Mouse (Mus musculus): Measurements from ENCODE around the gene Gdf5. TPM values are rescaled to one million over a fixed set of nuclear protein-coding genes. Genes with fewer than 3 reads are reported as not detected.
"Not testable (repeated sequence)": the region's sequence is repeated elsewhere in the genome, so short reads cannot be mapped to it uniquely, and the experiment has no call there.

Gdf5 gene
- polyA plus RNA-seq, 1 experiment from 2014 or later, result 2.8 TPM

DNA sequence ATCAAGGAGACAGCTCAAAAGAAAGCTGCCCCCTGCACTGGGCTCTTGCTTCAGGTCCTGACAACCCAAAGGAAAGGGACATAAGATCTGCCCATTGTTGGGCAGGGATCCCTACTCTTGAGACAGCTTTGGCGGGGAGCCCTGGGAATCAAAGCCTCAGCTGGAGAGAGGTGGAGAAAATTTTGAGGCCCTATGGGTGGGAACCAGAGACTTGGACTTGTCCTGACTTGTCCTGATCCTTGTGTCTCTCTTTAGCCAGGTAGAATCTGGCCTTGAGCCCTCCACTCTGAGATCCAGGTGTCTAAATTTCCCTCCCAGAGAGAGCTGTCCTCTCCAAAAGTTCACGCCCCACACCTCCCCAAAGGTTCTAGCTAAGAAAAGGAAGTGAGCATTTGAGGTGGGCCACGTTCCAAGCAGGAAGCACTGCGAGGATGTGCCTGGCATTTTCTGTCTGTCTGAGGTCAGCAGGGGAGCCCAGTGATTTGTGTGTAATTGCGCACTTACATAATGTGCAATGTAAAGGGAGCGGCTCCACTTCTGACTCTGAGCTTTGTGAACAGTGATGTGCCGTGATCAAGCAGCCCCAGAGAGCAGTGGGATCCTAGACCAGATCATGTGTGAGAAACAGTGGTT lies 5.2 kb downstream of the Gdf5 start:
- no peak for ATAC-seq (ENCODE audit: insufficient number of reproducible peaks, insufficient read depth, low FRiP score, low TSS enrichment, low read depth)
- H3K4me1 ChIP-seq, result peaks cover 22% of the 10 kb centered on the region
- H3K27ac ChIP-seq, result no peak overlapping the region
- H3K4me2 ChIP-seq, result no peak overlapping the region
- H3K9ac ChIP-seq, result no peak overlapping the region
- peaks cover 5% of the 10 kb centered on the region; the same call in 1 of the 2 replicates for H3K27me3 ChIP-seq
- H3K36me3 ChIP-seq, result no peaks in the 10 kb centered on the region
- no peak overlapping the region for H3K4me3 ChIP-seq
- WGBS, result 73% methylated on average over 7 of the region's 7 CpGs
- H3K9me3 ChIP-seq, result no peaks in the 10 kb centered on the region

- Histone ChIP-seq H3K36me3 (no peaks in the 10 kb centered on the region), H3K9me3 (no peaks in the 10 kb centered on the region), H3K27me3 (no peaks in the 10 kb centered on the region), H3K4me1 (peaks cover 18% of the 10 kb centered on the region), H3K4me2 (peak within 1 kb of the TSS; percentile 80), H3K9ac (peak within 1 kb of the TSS; percentile 77), H3K4me3 (peak within 1 kb of the TSS; percentile 70), H3K27ac (peak within 1 kb of the TSS; percentile 93)
- ATAC-seq (ENCODE audit: insufficient number of reproducible peaks, insufficient read depth, low FRiP score, low TSS enrichment, low read depth), result peak; percentile 89
- WGBS, result under 1% methylated on average over 38 of the region's 38 CpGs
Observed at GRCm38 (mm10) chr2:155929531-155930442, 15.4 kb downstream of the Gdf5 start, which contains the start of gene Uqcc1. Uqcc1 (minus strand) TSS chr2:155930310.

DNA sequence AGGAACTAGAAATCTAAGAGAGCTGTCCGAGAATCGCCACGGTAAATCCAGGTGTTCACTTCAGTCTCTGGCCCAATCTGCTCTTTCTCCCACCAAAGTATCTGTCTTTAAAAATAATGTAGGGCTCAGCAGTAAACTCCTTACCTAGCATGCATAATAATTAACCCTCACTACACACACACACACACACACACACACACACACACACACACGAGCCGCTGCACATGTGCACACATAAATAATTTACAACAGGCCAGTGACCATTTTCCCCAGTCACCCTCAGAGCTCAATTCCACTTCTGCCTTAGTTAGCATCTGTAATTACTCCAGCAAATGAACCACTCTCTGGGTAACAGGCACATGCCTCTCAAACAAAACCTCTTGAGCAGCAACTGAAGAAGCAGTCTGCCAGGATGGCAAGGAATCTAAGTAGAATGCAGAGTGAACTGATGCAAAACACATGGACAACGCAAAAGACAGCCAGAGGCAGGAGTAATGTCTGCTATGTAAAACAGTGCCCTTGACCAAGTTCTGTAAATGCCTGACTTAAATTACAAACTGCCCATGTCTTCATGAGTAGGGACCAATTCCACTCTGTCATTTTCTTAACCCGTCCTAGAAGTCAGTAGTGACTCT lies 16.3 kb downstream of the Gdf5 start:
- H3K9me3 ChIP-seq, result no peaks in the 10 kb centered on the region
- WGBS, result 61% methylated on average over 7 of the region's 7 CpGs
- peak overlapping the region; percentile 80 for H3K4me2 ChIP-seq
- H3K27me3 ChIP-seq, result no peaks in the 10 kb centered on the region
- no peak for ATAC-seq (ENCODE audit: insufficient number of reproducible peaks, insufficient read depth, low FRiP score, low TSS enrichment, low read depth)
- H3K9ac ChIP-seq, result peak overlapping the region; percentile 77
- H3K27ac ChIP-seq, result peak overlapping the region; percentile 93; the same call in 1 of the 2 replicates
- H3K4me3 ChIP-seq, result peak overlapping the region; percentile 70
- H3K4me1 ChIP-seq, result peaks cover 18% of the 10 kb centered on the region
- H3K36me3 ChIP-seq, result peaks cover 8% of the 10 kb centered on the region

DNA sequence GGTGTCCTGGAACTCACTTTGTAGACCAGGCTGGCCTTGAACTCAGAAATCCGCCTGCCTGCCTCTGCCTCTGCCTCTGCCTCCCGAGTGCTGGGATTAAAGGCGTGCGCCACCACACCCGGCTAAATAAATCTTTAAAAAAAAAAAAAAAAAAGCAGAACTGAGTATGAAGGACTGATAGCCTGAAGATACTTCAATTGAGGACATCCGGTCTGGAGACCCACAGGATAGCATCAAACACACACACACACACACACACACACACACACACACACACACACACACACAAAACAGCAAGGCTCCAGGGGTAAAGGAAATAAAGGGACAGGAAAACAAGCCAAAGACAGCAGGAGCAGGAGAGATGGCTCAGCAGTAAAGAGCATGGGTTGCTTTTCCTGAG lies 20.0 kb downstream of the Gdf5 start:
- not testable (repeated sequence) for H3K27ac ChIP-seq

GRCm38 (mm10) chr2:155923143-155923542 lies 22.0 kb downstream of the Gdf5 start:
- H3K9ac ChIP-seq, result no peak overlapping the region
- no peaks in the 10 kb centered on the region for H3K27me3 ChIP-seq
- peaks cover under 1% of the 10 kb centered on the region; the same call in 1 of the 2 replicates for H3K4me1 ChIP-seq
- H3K4me3 ChIP-seq, result no peak overlapping the region
- 93% methylated on average over 7 of the region's 7 CpGs for WGBS
- H3K36me3 ChIP-seq, result peaks cover 28% of the 10 kb centered on the region
- H3K4me2 ChIP-seq, result no peak overlapping the region
- no peaks in the 10 kb centered on the region for H3K9me3 ChIP-seq
- no peak overlapping the region for H3K27ac ChIP-seq
- ATAC-seq (ENCODE audit: insufficient number of reproducible peaks, insufficient read depth, low FRiP score, low TSS enrichment, low read depth), result no peak

More for the DNA sequence above, 20.0 kb downstream of the Gdf5 start:
- not testable (repeated sequence) for H3K9ac ChIP-seq; H3K4me2 ChIP-seq; ATAC-seq (ENCODE audit: insufficient number of reproducible peaks, insufficient read depth, low FRiP score, low TSS enrichment, low read depth); H3K27me3 ChIP-seq; H3K9me3 ChIP-seq; H3K4me3 ChIP-seq
- peaks cover 12% of the 10 kb centered on the region for H3K4me1 ChIP-seq
- peaks cover 18% of the 10 kb centered on the region for H3K36me3 ChIP-seq
- WGBS, result 92% methylated on average over 6 of the region's 6 CpGs

- Histone ChIP-seq H3K4me1 (no peaks in the 10 kb centered on the region), H3K36me3 (peaks cover 60% of the 10 kb centered on the region), H3K9ac (no peak overlapping the region), H3K27ac (no peak overlapping the region), H3K4me3 (no peak overlapping the region), H3K4me2 (no peak overlapping the region), H3K27me3 (no peaks in the 10 kb centered on the region), H3K9me3 (no peaks in the 10 kb centered on the region)
- WGBS, result 96% methylated on average over 6 of the region's 6 CpGs
- ATAC-seq (ENCODE audit: insufficient number of reproducible peaks, insufficient read depth, low FRiP score, low TSS enrichment, low read depth), result no peak
Observed at GRCm38 (mm10) chr2:155914684-155915083, 30.5 kb downstream of the Gdf5 start.

DNA sequence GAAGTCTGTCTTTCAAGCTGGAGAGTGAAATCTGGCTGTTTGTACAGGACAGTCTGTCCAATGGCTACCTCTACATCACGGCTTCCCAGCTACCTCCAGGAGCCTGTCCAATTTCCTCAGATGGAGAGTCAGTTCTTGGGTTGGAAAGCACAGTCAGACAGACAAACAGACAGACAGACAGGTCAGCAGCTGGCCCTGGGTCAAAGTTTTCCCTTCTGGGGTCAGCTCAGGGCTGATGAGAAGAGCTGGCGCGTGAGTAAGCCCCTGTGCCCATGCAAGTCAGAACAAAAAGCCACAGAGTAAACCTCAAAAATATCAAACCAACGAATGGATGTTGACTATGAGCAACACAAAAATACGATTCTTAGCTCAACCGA lies 41.5 kb downstream of the Gdf5 start:
- Histone ChIP-seq H3K4me3 (no peak overlapping the region), H3K27ac (no peak overlapping the region), H3K36me3 (peaks cover 51% of the 10 kb centered on the region), H3K9ac (no peak overlapping the region), H3K4me2 (no peak overlapping the region), H3K27me3 (no peaks in the 10 kb centered on the region), H3K9me3 (no peaks in the 10 kb centered on the region), H3K4me1 (no peaks in the 10 kb centered on the region)
- WGBS, result 91% methylated on average over 6 of the region's 6 CpGs
- ATAC-seq (ENCODE audit: insufficient number of reproducible peaks, insufficient read depth, low FRiP score, low TSS enrichment, low read depth), result no peak

- Histone ChIP-seq H3K9me3 (no peaks in the 10 kb centered on the region), H3K4me3 (no peak overlapping the region), H3K27me3 (no peaks in the 10 kb centered on the region), H3K4me1 (no peaks in the 10 kb centered on the region), H3K27ac (no peak overlapping the region), H3K4me2 (no peak overlapping the region), H3K36me3 (peaks cover 55% of the 10 kb centered on the region), H3K9ac (no peak overlapping the region)
- ATAC-seq (ENCODE audit: insufficient number of reproducible peaks, insufficient read depth, low FRiP score, low TSS enrichment, low read depth), result no peak
- WGBS, result 87% methylated on average over 16 of the region's 16 CpGs
Observed at GRCm38 (mm10) chr2:155902989-155903631, 42.1 kb downstream of the Gdf5 start.

DNA sequence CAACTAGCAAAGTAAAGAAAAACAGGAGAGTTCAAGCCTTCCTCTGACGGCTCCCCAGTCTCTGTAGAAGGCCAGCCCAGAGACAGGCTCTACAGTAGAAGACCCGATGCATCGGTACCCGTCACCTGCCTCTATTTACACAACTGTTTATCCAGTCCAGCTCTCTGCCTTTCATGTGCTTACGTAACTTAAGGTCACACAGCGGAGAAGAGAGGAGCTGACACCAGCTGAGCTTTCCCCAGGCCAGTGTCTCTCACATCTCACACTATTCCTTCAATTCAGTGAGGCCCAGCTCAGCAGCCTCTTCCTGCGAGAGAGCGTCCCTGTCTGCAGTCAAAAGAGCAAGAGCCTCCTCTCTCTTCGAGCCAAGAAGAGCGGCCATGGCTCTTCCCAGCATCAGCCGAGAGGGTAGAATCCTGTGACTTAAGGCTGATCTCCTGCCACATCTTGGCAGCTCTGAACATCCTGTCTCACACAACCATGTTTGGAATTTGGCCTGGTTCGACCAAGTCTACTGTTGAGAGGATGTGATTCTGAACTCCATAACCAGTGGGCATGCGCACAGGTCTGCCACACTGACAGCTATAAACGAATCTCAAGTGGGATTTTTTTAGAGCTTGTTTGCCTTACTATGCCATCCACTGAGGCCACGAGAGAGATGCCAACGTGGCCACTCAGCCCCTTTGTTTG lies 50.0 kb downstream of the Gdf5 start:
- H3K9ac ChIP-seq, result no peak overlapping the region
- no peak overlapping the region for H3K4me3 ChIP-seq
- ATAC-seq (ENCODE audit: insufficient number of reproducible peaks, insufficient read depth, low FRiP score, low TSS enrichment, low read depth), result no peak
- no peaks in the 10 kb centered on the region for H3K4me1 ChIP-seq
- no peaks in the 10 kb centered on the region for H3K9me3 ChIP-seq
- peaks cover 58% of the 10 kb centered on the region for H3K36me3 ChIP-seq
- H3K27ac ChIP-seq, result no peak overlapping the region
- H3K4me2 ChIP-seq, result no peak overlapping the region
- H3K27me3 ChIP-seq, result no peaks in the 10 kb centered on the region
- 90% methylated on average over 16 of the region's 16 CpGs for WGBS

DNA sequence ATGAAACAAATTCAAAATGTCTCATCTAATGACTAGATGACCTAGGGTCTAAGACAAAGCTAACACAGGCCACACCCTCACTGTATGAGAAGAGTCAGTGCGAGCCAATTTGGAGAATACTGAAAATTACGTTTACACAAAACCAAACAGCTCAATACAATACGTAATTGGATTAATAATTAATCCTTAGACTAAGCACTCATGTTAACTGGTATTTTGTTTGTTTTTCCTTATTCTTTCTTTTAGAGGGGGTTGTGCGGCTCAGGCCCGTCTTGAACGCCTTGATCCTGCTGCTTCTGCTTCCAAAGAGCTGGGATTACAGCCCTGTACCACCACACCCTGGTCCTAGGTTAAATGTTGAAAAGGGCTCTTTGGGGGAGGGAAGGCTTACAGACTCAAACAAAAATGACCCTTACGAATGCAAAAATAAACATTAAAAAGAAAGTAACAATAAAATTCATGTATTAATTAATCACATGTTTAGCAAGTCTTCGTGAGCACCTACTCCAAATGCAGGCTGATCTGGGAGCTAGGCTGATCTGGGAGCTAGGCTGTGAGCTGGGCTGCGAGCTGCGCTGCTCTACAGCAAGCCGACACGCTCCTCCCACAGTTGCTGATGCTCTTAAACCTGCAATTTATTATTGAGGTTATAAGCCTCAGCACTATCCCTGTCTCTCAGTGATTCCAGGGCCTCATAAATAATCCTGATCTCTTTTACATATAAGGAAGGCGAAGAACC lies 50.7 kb downstream of the Gdf5 start:
- Histone ChIP-seq H3K36me3 (peaks cover 62% of the 10 kb centered on the region), H3K27ac (no peak overlapping the region), H3K9ac (no peak overlapping the region), H3K4me2 (no peak overlapping the region), H3K9me3 (no peaks in the 10 kb centered on the region), H3K27me3 (no peaks in the 10 kb centered on the region), H3K4me1 (no peaks in the 10 kb centered on the region), H3K4me3 (no peak overlapping the region)
- WGBS, result 91% methylated on average over 13 of the region's 13 CpGs
- no peak for ATAC-seq (ENCODE audit: insufficient number of reproducible peaks, insufficient read depth, low FRiP score, low TSS enrichment, low read depth)

All from embryonic facial prominence, embryonic 13.5 days (tissue).